Mouse (Mus musculus) cerebellum, adult 8-10 months (tissue): ENCODE results near the gene Ccr7.
A peak's percentile ranks its signal among the peaks of the same experiment; 100 is the strongest.

Experiments used
- DNase-seq: peaks from one replicate; pipeline ENCODE4 v3.0.0; 2022

The Ccr7 gene

DNA sequence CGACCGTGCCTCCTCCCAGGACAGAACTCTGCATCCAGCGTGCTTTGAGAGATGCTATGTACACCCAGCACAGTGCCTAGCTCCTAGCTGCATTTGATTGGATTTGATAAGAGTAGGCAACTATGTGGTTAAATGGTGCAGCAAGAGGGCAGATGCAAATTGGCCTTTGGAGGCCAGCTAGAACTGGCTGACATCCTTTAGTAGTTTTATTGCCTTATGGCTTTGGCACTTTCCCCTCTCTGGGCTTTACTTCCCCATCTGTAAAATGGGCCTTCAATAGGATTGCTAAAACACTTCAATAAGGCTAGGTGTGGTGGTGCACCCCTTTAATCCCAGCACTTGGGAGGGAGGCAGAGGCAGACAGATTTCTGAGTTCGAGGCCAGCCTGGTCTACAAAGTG is 17.9 kb downstream of the Ccr7 start:
- DNase-seq, result no peak

- DNase-seq, result no peak
These were observed 18.5 kb downstream of the Ccr7 start for GRCm38 (mm10) chr11:99136361-99136760.

- no peak for DNase-seq
These were observed 19.8 kb downstream of the Ccr7 start for GRCm38 (mm10) chr11:99135047-99135440.

DNA sequence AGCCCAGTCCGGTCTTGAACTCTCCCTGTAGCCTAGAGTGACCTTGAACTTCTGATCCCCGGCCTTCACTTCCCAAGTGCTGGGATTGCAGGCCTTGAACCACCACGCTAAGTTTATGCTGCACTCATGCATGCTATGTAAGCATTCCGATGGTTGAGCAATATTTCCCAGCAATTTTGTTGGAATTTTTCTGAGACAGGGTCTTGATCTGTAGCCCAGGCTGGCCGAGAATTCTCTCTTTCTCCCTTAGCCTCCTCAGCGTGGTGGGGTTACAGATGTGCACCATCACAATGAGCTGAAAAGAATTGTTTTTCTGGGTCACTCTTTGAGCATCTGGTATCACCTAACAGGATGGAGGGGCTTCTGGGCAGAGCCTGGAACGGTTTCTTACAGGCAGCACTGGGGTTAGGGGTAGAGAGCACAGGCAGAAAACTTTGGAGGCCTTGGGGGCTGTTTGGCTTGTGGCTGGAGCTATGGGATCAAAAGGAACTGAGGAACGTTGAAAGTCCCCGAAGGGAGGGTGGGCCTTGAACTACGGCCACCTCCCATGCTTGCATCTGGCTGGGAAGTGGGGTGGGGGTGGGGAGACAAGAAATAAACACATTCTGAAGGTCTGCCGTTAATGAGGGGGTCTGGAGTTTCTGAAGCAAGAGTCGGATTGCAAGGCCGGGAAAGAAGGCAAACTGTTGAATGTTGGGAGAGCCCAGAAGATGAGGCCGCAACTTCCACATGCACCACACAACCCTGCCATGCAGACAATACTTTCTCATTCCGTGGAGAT is 20.4 kb downstream of the Ccr7 start:
- DNase-seq, result no peak

DNA sequence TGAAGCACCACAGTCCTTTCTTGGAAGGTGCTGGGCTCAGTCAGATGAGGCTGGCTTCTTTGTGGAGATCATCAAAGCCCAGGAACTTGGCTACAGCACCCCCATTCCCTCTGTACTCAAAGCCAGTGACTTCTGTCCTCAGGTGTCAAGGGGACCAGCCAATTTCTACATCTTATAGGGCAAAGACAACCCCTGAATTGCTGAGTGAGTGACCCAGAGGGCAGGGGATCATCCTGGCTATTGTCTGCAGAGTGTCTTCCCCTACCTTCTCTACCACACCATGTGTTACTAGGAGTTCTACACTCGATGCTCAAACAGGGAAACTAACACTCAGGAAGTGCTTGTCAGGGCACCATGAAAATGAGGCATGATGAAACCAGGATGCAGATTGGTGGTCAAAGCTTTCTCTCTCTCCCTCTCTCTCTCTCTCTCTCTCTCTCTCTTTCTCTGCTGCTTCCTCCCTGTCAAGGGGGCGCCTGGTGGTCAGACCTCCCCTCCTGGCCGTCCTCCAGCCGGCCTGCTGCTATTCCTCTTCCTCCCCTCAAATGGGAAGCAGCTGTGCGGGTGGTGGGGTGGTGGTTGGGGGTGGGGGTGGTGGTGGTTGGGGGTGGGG is 21.5 kb downstream of the Ccr7 start:
- no peak for DNase-seq

DNA sequence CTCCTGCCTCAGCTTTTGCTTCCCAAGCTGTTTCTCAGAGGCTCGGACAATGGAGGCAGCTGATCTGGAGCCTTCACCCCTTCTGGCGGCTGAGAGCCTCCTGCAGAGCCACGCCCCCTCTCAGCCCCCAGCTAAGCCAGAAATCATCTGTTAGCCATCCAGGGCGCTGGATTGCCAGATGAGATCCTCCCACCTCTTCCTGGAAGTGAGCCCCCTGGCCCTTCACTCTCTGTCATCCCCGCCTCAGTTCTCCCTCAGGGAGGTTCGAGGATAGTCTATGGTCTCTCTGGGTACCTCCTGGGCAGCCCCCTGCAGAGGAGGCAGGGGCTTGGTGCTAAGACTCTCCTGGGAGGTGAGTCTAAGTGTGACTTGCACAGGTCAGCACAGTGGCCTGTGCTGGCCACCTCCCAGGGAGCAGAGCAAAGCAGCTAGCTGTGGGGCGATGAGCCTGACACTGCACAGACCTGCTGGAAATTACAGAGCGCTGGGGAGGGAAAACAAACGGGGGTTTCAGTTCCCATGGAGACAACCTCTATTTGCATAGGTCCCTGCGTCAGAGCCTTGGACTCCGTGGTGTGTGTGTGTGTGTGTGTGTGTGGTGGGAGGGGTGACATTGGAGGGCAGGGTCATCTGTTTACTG is 22.7 kb downstream of the Ccr7 start:
- DNase-seq, result no peak

GRCm38 (mm10) chr11:99131463-99131840 is 23.4 kb downstream of the Ccr7 start:
- DNase-seq, result no peak

DNA sequence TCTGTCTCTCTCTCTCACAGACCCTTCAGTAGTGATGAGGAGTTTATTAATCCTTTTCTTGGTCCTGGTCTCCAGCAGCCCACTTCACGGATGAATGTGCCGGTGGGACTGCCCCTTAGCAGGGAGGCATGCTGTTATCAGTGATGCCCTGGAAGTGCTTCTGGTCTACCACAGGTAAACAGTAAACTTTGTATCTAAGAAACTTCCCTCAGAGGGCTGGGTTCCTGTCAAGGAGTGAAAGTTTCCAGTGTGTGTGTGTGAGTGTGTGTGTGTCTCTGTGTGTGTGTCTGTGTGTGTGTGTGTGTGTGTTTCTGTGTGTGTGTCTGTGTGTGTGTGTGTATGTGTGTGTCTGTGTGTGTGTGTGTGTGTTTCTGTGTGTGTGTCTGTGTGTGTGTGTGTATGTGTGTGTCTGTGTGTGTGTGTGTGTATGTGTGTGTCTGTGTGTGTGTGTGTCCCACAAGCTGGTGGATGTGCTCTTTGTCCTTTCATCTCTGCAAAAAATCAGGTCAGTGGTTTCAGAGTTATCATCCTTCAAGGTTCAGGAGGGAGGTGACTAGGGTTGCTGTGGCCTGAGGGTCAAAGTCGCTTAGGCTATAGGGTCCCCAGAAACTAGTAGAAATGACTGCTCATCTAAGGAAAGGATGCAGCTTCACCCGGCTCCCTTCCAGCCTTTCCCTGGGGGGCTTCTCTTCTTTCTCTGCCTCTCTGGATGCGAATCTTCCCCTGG is 24.0 kb downstream of the Ccr7 start:
- DNase-seq, result no peak

GRCm38 (mm10) chr11:99129287-99129686 is 25.6 kb downstream of the Ccr7 start:
- no peak for DNase-seq

- DNase-seq, result no peak
These were observed 26.8 kb downstream of the Ccr7 start for GRCm38 (mm10) chr11:99127785-99128682.

DNA sequence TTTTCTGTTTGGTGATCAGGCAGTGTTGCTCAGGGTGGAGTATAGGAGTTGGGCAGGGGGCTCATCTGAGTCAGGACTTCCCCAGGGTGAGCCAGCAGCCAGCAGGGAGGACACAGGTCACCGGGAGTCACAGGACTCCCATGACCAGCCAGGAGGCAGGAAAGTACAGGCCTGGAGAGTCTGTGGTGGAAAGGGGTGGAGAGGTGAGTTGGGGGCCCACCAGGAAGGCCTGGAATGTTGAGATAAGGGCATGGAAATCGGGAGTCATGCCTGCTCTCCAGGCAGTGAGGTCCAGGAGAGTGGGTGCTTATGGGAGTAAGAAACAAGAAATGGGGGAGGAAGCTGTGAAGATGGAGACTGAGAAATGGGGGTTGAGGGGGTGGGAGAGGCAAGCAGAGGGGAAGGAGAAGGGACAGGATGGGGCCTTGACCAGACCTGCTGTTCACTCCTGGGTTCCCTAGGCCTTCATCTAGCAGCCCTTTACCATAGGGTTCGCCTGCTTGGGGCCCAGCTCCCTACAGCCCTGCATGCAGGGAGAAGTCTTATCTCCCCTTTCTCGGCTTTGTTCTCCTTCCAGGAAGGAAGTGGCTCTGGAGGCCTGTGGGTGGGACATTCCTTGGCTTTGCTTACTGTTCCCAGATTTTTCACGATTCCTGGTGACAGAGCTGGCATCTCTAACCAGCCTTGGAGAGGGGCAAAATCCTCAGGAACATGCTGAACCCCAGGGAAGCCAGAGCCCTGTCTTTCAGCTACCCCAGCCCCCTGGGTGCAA is 28.2 kb downstream of the Ccr7 start:
- no peak for DNase-seq

GRCm38 (mm10) chr11:99124635-99125029 is 30.2 kb downstream of the Ccr7 start:
- DNase-seq, result no peak

- DNase-seq, result peak; percentile 14
These were observed 30.8 kb downstream of the Ccr7 start for GRCm38 (mm10) chr11:99123977-99124634.

DNA sequence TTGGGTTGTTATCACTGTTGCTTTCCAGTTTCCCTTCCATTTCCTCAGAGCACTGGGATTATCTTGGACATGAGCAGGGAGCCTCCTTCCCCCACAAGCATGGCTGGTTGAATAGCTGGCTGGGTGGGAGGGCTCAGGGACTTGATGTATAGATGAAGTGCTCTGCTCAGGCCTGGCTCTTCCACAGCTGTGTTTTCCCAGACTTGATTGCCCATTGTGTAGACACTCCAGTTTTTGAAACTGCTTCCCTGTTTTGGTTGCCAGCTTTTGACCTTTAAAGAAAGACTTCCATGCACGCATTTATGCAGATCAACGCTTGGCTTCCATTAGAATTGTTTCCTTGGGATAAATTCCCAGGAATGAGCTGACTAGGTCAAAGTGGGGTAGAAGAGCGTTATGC is 32.2 kb downstream of the Ccr7 start:
- no peak for DNase-seq

DNA sequence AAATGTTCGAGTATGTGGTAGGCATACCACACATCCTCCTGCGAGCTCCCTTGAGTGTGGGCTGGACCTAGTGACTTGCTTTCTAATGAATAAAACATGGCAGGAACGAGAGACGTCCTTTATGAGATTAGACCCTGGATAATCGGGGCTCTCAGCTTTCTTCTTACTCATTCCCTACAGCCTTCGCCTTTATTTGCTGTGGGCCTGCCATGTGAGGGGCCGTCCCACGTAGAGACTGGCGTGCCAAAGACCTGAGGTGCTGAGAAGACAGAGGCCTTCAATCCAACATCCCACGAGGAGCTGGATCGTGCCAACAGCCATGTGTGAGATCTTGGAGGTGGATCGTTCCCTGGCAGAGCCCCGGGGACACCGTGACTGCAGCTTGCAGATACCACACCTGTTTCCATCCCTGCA is 33.7 kb downstream of the Ccr7 start:
- DNase-seq, result no peak

DNA sequence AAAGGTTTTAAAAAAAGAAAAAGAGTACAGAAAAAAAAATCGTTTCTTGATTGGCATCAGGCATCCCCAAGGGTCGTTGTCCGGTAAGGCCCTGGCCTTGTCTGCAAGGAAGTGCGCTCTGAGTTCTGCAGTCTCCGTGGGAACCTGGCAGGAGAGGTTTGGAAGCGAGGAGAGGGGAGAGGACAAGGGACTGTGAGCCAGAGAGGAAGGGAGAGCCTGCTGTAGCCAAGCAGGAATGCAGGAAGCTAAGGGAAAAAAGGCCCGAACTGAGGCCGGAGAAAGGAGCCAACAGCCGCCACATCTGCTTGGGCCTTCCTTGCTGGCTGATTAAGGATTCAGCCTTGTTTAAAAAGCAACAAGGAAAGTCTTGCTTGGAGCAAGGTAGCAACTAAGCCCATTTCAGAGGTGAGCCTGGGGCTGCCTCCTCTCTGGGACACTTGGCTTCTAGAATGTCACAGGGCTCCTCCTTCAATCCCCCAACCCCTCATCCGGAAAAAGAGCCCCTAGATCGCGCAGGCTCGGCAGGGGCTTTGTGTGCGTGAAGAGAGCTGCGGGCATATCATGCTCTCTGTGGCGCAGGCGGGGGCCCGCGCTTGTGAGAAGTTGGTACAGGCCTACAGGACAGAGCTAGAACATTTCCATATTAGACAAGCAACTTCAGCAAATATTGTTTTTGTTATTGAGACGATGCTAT is 34.2 kb downstream of the Ccr7 start:
- peak; percentile 3 for DNase-seq

GRCm38 (mm10) chr11:99118963-99119362 is 35.9 kb downstream of the Ccr7 start:
- no peak for DNase-seq

DNA sequence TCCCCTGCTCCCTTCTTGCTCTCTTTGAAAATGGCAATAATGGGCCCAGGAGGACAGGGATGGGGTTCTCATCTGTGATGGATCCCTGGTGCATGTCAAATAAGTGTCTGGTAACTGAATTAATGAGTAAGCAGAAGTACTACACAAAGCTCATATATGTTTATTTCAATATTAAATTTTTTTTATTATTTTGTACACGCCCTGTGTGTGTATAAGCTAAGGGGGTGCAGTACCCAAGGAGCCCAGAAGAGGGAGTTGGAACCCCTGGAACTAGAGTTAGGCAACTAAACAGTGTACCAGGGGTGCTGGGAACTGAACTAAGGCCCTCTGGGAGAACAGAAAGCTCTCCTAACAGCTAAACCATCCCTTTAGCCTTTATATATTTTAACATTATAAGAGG is 36.5 kb downstream of the Ccr7 start:
- DNase-seq, result no peak

- no peak for DNase-seq
These were observed 37.0 kb downstream of the Ccr7 start for GRCm38 (mm10) chr11:99117907-99118306.

- no peak for DNase-seq
These were observed 38.9 kb downstream of the Ccr7 start for GRCm38 (mm10) chr11:99115940-99116339.

- DNase-seq, result no peak
These were observed 41.8 kb downstream of the Ccr7 start for GRCm38 (mm10) chr11:99113111-99113510.
